Mouse (Mus musculus) adipocyte (in vitro differentiated cells): ENCODE data around the gene Dlx1.

Source experiments
- DNase-seq: peaks from one replicate; pipeline ENCODE4 v3.0.0-alpha.2; 2016; ENCODE audit warnings: low spot score

Dlx1 gene

DNA sequence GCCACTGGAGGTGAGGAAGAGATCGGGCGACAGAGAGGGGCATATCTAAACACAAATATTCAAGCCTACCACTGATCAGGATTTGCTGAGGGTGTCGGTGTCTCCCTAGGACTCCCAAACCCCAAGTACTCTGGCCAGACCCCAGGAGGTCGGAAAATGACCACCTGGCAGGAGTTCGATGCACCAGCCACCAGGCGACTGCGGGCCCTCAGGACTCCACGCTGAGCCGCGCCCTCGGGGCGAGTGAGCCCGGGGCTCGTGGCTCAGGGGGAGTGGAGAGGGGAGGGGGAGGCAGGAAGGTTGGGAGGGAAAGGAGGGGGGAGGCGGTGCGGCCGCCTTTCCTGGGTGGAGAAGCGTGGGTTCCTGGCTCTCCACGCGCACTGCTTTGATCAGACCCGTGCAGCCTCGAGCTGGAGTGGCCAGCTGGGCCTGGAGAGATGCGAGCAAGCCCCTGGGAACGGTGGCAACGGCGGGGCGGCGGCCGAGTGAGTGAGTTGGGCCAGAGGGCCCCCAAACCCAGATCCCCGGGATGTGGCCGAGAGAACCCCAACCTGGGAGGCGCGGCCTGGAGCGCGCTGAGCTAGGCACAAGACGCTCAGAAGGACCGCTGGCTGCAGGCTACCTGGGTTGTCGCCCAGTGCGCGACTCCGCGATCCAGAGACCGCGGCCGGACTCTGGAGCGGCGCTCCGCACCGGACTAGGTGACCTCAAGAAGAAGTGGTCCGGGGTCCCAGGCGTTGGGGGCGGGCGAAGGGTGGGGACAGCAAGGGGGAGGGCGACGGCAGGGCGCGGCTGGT is 999 bp downstream of the Dlx1 start:
- peak; percentile 16 for DNase-seq

DNA sequence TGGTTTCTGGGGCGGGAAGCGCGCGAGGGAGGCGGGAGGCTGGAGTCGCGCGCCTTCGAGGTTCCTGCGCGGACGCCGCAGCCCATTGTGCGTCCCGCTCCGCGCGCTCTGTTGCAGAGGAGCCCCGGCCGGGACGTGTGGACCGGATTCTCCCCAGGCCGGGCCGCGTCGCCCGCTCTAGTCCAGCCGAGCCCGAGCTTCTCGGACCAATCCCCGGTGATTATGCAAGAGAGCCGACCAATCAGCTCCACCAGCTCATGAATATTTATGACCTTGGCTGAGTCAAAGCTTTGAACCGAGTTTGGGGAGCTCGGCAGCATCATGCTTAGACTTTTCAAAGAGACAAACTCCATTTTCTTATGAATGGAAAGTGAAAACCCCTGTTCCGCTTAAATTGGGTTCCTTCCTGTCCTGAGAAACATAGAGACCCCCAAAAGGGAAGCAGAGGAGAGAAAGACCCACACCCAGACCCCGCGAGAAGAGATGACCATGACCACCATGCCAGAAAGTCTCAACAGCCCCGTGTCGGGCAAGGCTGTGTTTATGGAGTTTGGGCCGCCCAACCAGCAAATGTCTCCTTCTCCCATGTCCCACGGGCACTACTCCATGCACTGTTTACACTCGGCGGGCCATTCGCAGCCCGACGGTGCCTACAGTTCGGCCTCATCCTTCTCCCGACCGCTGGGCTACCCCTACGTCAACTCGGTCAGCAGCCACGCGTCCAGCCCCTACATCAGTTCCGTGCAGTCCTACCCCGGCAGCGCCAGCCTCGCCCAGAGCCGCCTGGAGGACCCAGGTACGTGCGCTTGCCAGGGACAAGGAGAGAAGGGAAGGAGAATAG is 1.8 kb downstream of the Dlx1 start:
- peak; percentile 92 for DNase-seq

DNA sequence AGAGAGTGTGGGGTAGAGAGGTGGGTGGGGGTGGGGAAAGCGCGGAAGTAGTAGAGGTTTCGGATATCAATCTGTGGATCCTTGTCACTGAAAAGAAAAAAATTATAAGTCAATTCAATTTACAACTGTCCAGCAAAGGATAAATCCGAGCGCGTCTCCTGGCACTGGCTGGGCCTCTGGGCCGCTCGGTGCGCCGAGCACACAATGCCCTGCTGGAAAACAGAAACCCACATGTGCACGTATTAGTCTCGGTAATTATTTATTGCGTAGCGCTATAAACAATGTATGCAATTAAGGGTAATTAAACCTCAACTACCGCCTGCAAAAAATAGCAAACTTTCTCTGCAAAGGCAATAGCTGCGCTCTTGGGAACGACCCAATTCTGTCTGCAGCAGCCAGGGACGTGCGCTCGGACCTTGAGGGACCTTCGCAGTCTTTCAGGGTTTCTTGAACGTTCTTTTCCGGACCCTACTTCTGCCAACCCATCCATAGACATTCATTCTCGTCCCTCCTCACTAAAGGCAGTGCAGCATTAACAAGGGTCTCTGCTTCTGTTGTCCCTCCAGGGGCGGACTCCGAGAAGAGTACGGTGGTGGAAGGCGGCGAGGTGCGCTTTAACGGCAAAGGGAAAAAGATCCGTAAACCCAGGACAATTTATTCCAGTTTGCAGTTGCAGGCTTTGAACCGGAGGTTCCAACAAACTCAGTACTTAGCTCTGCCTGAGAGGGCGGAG is 2.6 kb downstream of the Dlx1 start:
- no peak for DNase-seq

DNA sequence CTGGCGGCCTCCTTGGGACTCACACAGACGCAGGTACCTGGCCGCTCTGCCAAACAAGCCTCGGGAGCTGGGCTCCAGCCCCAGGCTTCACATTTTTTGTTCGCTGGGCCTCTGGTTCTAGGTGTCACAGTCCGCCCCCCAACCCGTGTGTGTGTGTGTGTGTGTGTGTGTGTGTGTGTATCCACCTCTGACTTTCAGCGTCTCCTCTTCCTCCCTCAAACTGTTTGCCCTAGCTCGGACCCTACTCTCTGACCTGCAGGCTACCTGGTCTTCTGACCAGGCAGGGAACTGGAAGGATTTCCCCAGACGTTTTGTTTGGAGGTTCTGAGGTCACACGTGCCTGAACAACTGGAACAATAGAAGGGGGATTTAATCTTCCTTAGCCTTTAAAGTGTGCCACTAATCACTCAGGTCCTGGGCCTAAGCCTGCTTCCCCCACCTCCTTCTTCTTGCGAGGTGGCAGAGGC is 3.2 kb downstream of the Dlx1 start:
- no peak for DNase-seq

DNA sequence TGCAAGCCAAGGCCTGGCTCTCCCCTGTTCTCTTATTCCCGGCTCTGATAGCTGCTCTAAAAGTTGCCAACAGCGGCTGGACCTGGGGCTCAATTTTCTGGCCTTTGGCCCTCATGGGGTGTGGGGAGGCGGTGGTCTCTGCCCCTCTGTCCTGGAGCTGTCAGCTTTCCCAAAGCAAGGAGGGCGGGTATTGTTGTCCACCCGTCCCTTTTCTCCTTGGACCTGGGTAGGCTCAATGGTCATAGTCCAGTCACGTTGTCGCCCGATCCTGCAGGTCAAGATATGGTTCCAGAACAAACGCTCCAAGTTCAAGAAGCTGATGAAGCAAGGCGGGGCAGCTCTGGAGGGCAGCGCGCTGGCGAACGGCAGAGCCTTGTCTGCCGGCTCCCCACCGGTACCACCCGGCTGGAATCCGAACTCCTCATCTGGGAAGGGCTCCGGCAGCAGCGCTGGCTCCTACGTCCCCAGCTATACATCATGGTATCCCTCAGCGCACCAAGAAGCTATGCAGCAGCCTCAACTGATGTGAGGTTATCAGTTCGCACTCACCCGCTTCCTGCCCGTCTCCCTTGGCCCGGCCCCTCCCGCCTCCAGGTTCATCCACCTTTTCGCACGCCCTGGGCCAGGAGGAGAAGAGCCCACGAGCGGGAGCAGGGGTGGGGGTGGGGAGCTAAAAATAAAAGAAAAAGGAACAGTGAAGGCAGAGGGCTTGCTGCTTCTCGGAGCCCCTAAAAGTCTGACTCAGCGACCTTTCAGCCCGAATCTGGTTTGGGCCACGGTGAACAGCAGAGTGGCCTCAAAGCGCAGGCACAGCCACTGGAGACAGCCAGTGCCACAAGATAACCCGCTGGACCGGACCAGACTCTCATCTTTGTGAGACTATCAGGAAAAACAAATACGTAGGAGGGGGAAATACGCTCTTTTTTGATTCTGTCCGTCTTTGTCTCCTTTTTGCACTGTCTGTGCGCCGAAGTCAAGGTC is 4.4 kb downstream of the Dlx1 start:
- no peak for DNase-seq

DNA sequence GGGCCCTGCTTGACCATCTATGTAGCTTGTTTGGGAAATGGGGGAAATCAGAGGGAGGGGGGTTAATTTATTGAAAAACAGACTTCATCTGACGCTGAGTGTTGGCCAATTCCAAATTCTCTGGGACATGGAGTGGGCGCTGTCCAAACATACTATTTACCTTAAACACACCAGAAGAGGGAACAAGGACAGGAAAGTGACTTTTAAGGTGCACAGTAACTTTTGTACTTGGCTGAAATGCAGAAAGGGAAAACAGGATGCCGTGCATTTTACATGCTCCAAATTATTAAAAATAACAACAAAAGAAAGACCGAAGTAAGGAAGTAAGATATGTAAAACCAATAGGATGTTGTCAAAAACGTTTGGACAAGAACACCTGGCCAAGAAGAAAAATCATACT is 5.2 kb downstream of the Dlx1 start:
- DNase-seq = no peak

DNA sequence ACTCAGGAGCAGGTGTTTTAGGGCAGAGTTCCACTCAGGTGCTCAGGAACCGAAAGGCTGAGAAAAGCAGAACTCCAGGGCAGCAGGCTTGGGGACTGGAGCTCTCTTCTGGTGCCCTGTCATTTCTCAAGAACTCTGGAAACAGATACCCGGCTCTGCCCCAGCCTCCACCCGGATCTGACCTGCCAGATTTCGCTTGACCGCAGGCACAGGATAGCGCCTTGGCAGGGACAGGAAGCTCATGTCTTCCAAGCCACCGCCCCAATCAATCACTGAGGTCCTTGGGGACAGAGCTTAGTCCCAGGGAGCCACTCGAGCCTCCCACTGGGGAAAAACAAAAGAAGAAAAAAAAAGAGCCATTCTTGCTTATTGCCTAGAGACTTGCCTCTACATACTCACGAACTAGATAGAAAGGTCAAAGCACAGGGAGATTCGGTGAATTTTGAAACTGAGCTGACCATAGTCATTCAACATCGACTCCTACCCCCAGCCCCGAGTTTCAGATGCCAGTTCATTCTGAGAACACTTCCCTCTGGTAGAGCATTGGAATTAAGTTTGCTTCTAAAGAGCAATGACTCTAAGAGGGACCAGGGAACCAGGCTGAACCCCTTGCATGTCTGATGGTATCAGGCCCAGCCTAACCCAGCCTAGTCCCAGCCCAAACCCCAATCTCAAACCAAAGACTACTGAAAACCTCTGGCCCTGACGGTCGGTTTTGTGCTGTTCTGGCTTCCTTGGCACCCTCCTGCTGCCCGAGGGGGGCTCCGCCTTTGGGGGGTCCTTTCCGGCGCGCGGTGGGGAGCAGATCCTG is 6.5 kb downstream of the Dlx1 start:
- peak; percentile 48 for DNase-seq

DNA sequence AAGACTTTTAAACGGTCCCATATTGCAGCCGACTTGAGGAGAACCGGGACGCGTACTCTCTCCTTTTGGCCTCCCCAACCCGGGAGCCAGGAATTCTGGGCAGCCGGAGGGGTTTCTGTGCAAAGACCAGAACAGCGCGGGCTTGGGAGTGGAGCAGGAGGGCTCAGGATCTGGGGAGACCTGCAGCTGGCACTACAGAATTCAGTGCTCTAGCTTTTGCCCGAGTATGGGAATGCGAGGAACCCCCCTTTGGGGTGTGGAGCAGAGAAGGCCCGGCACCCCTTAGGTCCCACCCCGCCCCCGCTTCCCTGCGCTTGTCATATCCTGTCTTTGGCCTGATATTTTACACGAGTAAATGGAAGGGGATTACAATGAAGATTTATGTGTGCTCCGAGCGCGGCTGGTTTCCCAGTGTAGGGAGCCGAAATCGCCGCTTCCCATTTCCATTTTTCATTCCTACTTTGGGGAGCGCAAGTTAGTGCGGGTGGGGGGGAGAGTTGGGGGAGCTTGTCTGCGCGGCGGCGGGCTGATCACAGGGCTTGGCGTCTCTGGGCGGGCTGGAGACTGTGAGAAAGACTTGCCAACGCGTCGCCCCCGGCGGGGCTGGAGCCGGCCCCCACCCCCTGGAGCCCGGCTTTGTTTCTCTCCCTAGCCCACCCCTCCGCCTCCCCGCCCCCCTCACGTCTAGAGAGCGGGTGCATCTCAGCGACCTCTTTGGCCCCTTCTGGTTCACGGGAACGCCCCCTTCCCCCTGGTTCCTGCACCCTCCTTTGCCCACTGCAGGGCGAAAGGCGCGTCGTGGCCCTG is 12.9 kb downstream of the Dlx1 start:
- DNase-seq = peak; percentile 26

DNA sequence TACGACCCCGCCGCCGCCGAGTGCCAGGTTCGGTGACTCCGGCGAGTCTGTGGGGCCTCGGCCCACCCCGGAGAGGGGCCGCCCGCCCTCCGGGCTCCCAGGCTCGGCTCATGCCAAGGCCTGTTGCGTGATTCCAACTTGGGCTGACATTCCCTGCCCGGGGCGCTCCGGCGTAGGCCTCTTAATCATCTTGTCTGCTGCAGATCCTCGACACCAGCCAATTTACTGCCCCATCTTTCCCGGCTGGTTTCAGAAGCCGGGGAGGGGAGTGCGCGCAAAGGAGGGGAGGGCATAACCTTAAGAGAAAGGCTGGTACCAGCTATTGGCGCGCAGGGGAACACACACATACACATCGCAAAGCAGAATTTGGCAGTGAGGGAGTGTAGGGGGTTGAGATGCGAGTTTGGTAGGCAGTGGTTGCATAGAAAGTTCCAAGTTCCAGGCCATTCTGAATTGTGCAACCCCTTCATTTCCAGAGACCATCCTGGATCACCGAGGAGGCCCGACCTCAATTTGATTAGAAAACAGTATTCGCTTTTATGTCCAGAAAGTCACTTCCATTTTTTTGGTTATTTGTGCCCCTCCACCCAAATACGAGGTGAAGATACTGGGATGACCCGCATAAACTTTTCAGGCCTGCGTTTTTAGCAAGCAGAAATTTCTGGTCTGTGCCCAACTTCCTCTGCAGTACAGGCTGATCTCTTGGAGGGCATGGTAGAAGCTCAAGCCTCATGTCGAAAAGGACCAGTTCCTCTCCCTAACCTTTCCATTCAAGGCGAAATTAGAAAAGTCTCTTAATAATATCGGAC is 13.7 kb downstream of the Dlx1 start:
- peak; percentile 22 for DNase-seq

DNA sequence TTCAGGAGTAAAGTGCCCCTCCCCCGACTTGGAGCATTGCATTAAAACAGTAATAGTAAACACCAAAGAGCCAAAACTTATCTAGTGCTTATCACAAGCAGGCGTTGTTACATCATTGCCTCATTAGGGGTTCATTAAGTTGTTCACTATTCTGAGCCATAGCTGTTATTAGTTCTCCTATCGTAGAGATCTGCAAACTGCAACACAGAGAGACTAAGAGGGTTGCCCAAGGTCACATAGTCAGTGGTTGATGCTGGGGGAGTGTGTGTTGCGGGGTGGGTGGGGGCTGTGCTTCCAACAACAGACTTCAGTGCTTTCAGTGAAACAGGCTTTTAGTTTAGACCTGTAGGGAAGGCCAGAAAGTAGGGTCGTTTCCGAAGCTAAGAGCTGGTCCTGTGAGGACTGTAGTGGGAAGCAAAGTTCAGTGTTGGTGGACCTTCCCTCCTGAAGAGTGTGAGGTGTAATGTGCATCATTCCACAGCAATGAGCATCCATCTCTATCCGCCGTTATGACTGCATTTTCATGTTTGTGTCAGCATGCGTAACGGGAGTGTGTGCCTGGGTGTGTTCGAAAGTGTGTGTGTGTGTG is 14.4 kb downstream of the Dlx1 start:
- no peak for DNase-seq

DNA sequence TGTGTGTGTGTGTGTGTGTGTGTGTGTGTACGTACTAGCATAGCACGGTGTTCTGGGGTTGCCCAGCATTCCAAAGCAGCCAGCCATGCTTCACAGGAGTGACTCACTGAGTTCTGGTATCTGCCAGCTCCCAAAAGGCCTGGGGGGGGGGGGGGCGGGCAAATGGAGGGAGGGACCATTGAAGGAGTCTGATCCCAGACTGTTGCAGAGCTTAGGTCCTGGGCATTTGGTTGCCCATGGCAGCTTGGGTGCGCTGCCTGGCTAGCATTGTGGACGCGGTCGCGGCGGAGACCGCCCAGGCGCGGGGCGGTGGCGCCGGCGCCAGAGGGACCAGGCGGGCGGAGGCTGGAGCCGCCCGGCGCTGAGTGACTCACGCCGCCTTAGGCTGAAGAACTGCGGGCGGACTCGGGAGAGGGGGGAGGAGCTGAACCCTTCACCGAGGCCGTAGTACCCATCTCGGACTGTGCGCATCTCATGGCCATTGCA is 14.9 kb downstream of the Dlx1 start:
- peak; percentile 70 for DNase-seq

DNA sequence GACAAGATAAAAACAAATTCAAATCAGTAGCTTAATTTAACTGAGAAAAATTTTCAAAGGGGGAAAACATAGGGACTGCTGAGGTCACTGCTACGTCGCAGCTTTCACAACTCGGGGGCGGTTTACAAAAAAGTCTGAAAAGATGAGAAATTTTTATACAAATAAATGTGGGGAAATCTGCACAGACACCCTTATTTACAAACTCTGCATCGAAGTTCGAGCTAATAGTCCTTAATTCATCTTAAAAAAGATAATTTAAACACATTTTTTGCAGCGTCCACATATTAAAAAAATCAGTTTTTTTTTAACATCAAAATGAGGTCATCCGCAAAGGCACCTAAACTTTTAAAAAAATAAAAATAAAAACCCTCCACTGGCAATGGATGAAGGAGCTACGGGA is 15.6 kb downstream of the Dlx1 start:
- DNase-seq = no peak

DNA sequence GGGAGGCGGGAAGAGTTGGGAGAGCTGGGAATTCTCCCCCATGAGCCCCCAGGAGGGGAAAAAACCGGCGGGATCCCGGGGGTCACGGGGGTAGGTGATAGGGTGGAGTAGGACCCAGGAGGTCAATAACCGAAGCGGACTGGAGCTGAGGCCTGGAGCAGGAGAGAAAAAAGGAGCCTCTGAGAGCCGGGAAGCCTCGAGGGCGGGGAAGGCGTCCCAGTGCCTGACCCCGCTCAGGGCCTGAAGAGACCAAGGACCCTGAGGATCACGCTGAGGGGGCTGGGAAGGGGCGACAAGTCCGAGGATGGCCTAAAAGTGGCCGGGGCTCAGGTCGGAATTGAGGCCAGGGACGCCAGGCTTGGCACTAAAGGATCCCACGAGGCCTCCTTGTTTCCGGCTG is 16.0 kb downstream of the Dlx1 start:
- no peak for DNase-seq

DNA sequence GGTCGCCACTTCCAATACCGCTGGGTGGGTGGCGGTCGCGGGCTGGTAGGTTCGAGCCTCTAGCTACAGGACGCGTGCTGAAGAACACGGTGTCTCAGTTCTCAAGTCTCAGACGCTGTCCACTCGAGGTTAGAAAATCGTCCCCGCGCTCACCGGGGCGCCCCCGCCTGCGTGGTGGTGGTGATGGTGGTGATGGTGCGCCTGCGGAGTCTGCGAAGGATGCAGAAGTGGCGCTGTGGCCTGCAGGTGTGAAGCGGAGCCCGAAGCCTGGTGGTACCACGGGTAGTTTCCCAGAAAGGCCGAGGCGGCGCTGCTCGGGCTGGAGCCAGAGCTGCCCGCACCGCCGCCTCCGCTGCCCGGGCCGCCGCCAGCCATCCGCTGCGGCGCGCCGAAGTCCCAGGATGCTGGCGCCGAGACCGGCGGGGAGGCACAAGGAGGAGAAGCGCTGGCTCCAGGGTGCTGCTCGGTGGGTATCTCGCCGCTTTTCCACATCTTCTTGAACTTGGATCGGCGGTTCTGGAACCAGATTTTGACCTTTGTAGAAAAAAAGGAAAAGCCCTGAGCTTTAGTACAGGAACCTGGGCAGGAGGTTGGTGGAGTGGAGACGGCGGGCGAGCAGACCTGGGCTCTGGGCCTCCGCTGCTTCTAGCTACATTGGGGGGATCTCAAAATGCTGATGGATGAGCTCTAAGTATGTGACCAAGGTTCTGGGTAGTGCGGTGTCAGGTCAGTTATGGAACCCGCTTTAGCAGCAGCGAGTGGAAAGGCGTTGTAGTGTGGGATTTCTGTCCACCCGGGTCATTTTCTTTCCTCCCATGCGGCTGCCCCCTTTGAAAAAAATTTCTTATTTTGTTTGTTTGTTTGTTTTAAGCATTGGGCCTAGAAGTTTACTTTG is 16.7 kb downstream of the Dlx1 start:
- no peak for DNase-seq

DNA sequence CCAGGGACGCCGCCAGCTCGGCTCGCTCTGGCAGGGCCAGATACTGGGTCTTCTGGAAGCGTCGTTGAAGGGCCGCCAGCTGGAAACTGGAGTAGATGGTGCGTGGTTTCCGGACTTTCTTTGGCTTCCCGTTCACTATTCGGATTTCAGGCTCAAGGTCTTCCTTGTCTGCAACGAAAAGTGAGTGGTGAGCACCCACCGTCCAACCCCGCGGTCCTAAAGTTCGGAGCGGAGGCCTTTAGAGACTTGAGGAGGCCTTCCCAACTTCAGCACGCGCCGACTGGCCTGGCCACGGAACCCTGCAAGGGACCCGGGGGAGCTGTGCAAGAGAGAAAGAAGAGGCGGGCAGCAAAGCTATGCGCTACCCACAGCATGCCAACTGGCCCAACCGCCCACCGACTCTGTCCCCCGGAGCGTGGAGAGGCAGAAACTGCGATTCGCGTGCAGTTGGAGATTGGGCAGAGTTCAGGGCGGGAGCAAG is 17.5 kb downstream of the Dlx1 start:
- peak; percentile 20 for DNase-seq

DNA sequence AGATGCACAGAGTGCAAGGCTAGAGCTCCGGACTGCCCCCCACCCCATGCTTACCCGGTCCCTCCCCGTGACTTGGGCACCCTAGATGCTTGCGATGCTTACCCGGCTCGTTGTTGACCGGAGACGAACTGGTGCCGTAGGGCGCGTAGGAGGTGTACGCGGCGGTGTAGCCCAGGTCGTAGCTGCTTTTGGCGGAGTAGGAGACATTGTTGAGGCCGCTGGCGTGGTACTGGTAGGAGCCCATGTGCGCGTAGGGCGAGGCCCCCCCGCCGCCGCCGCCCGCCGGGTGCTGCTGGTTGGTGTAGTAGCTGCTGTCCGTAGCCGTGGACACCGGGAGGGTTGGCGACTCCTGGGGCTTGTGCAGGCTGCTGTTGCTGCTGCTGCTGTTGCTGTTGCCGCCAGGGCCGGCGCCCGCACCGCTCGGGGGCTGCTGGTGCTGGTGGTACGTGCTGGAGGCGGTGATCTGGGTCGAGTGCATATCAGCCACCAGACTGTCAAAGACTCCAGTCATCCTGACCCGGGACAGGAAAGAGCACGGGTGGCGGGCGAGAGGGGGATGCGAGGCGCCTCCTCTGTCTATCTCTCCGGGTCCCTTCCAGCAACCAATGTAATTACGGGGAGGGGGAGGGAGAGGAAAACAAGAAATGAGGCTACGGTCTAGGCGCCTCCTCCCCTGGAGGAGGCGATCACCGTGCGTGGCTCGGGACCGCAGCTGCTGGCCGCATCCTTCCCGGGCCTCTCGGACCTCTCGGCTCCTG is 18.1 kb downstream of the Dlx1 start:
- DNase-seq = peak; percentile 44
